Mouse (Mus musculus): ENCODE measurements around the gene Safb. TPM values are rescaled to one million over a fixed set of nuclear protein-coding genes. Genes with fewer than 3 reads are reported as not detected.
A peak's percentile ranks its signal among the peaks of the same experiment; 100 is the strongest.

Safb gene
- total RNA-seq, 2 experiments from 2014 or later: 53.5 to 65.8 TPM

DNA sequence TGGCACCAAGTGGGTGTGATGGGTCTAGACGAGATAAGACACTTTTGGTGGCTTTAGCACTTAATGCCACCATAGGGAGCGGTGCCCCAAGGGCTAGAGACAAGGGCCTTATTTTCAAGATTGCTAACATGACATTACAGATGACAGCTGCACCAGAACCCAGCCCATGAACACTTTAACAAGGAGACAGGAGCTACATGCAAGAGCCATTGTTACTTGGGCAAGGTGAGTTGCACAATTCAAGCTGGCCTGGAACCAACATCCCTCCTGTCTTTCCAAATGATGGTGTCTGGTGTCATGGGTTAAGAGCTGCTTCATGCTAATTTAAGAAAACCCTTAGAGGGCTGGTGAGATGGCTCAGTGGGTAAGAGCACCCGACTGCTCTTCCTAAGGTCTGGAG is 25.2 kb upstream of the Safb start:
- ATAC-seq (ENCODE audit: poor library complexity, severe bottlenecking): no peak

GRCm38 (mm10) chr17:56560131-56560530 is 24.5 kb upstream of the Safb start:
- ATAC-seq (ENCODE audit: poor library complexity, severe bottlenecking): no peak

DNA sequence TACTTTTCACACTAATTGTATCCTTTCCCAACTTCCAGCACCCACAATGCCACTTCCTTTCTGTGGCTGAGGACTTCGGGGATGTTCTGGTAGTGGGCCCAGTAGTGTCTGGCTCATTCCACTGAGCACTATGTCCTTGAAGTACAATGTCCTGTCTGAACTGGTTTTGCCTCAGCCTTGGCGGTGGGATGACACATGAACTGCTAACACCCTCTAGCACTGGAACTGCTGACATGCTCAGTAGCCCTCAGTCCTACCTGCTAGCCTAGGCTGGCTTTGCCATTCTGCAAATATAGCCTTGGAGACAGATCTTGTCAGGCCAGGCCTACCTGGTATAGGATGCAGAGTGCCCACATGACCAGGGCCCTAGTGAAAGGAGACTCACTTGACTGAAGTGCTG is 22.8 kb upstream of the Safb start:
- no peak for ATAC-seq (ENCODE audit: poor library complexity, severe bottlenecking)

DNA sequence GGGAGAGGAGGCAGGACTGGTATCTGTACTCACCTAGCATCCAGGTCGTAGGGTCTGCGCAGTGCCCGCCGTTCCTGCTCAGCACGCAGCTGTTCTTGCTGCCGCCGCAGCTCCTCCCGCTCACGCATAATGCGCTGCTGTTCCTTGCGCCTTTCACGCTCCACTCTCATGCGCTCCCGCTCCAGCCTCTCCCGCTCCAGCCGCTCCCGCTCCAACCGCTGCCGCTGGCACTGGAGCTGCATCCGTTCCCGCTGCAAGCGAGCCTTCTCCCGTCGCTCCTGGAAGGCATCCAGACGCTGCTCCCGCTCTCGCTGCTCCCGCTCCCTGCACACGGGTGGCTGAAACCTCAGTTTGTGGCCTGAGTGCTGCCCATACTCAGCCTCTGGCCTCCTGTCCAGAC is 18.3 kb upstream of the Safb start:
- ATAC-seq (ENCODE audit: poor library complexity, severe bottlenecking): no peak

DNA sequence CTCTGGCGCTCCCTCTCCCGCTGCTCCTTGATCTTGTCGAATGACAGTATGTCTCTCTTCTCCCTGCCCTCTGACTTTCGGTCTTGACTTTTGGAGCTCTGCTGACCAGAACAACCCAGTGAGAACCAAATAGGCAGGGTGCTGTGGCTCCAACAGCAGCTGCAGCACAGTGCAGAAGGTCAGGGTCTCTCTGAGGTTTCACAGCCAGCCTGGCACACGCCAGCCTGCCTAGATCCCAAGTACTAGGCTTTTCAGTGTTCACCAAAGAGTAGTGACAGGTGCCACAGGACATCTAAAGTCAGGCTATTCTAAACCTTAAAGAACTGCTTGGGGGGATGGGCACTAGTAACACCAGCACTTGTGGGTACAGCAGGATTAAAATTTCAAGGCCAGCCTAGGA is 17.7 kb upstream of the Safb start:
- no peak for ATAC-seq (ENCODE audit: poor library complexity, severe bottlenecking)

DNA sequence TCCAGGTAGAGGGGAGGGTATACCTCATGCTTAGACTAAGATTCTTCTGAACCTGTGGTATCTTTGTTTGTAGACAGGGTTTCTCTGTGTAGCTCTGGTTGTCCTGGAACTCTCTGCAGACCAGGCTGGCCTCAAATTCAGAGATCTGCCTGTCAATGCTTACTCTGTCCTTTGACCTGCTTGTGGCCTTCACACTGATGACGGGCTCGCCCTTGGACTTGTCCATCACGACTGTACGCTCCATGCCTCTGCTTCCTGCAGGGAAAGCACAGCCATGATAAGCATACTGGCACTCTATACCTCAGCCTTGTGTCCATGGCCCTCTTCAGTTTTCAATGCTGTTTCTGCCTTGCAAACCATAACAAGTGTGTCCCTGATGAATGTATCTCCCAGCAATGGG is 17.3 kb upstream of the Safb start:
- ATAC-seq (ENCODE audit: poor library complexity, severe bottlenecking): no peak

GRCm38 (mm10) chr17:56570287-56570686 is 14.3 kb upstream of the Safb start:
- ATAC-seq (ENCODE audit: poor library complexity, severe bottlenecking): no peak

DNA sequence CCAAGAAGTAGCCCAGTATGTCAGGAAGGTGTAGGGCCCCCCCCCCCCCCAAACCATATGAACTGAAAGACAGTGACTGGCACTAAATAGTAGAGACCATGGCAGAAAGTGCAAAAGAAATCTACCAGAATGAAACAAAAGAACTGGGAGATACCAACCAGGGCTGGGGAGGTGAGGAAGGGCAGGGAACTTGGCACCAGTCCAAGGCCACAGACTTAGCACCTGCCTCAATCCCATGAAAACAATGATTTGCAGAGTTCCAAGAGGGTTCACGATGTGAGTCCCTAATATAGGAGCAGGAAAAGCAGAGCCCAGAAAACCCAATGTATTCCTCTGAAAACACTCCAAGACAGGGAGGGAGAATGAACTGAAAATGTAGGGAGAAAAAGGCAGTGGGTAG is 12.5 kb upstream of the Safb start:
- ATAC-seq (ENCODE audit: poor library complexity, severe bottlenecking): no peak

DNA sequence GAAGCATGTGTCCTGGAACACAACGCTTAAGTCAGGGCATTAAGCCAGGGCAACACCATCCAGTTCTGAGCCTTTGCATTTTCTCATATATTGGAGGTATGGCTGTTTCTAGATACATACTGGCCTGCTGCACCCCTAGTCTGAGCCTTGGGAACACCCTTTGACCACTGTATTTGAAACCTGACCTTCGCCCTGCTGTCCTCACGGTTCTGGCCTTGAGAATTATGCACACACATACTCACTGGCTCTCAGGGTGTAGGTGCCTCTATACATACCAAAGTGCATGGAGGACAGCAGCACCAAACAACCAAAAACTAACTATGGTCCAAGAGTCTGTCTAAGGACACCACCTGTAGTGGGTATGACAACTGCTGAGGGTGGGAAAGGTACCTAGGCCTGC is 11.7 kb upstream of the Safb start:
- no peak for ATAC-seq (ENCODE audit: poor library complexity, severe bottlenecking)

GRCm38 (mm10) chr17:56583071-56583470 is 1.6 kb upstream of the Safb start:
- peak; percentile 16; the same call in 1 of the 2 replicates for ATAC-seq (ENCODE audit: poor library complexity, severe bottlenecking)

- ATAC-seq (ENCODE audit: poor library complexity, severe bottlenecking): peak; percentile 3; the same call in 1 of the 2 replicates
Observed at GRCm38 (mm10) chr17:56583611-56584256, 891 bp upstream of the Safb start.

- ATAC-seq (ENCODE audit: poor library complexity, severe bottlenecking): peak; percentile 44
Observed at GRCm38 (mm10) chr17:56585171-56585821, 671 bp downstream of the Safb start.

- no peak for ATAC-seq (ENCODE audit: poor library complexity, severe bottlenecking)
Observed at GRCm38 (mm10) chr17:56587773-56588172, 3.1 kb downstream of the Safb start.

- no peak for ATAC-seq (ENCODE audit: poor library complexity, severe bottlenecking)
Observed at GRCm38 (mm10) chr17:56588921-56589320, 4.3 kb downstream of the Safb start.

GRCm38 (mm10) chr17:56592553-56592952 is 7.9 kb downstream of the Safb start:
- no peak for ATAC-seq (ENCODE audit: poor library complexity, severe bottlenecking)

GRCm38 (mm10) chr17:56593527-56594271 is 9.1 kb downstream of the Safb start:
- ATAC-seq (ENCODE audit: poor library complexity, severe bottlenecking): no peak

- ATAC-seq (ENCODE audit: poor library complexity, severe bottlenecking): no peak
Observed at GRCm38 (mm10) chr17:56603186-56604069, 18.8 kb downstream of the Safb start.

GRCm38 (mm10) chr17:56604070-56604380 is 19.4 kb downstream of the Safb start:
- ATAC-seq (ENCODE audit: poor library complexity, severe bottlenecking): no peak

DNA sequence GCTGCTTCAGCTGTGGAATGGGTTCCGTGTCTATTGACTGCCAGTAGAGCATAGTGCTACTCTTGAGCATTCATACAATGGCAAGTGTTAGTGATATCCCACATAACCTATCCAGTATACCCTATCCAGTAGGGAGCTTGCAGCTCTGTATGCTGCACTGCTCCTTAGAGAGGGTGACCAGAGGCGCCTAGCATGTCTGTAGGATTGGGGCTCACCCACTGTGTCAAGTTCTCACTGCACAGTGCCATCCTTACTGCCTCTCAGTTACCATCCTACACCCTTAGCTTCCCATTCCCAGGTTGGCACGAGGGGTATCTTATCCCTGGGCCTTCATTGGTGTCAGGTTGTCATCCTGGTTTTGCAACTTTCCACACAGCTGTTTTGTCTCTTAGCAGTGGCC is 19.8 kb downstream of the Safb start:
- no peak for ATAC-seq (ENCODE audit: poor library complexity, severe bottlenecking)

DNA sequence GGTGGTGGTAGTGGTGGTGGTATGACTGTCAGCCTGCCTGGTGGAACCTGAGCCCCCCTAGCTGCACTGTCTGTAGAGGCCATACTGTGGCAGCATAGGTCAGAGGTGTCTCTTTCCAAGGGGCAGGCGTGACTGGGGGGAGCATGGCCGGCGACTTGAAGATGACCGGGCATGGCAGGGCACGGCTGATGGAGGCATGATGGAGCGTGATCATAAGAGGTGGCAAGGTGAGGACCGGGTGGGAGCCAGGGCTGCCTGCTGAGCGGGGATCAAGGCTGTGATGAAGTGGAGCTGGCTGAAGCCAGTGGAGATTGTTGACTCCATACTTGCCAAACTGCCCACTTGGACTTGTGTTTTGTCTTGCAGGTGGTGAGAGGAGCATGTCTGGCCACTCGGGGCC is 20.8 kb downstream of the Safb start:
- no peak for ATAC-seq (ENCODE audit: poor library complexity, severe bottlenecking)

DNA sequence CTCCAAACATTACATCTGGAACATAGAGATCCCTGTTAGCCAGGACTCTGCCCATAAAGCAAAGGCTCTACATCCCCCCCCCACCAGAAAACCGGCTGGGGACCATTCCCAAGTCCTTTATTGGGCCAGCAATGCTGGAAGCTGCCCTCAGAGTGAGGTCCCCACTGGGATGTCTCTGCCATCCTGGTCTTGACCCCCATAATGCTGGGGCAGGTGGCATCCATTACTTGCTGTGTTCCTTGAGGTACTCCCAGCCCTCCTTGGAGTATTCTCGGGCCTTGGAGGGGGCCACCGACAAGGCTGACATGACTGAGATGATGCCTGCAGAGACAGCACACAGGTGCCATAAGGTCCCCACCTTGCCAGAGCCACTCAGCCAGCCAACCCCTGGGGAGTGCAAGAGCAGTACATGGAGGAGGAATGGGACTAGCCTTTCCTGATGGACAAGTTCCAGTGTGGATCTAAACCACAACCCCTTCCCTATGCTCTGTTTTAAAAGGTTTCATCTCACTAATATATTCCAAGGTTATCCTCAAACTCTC is 23.0 kb downstream of the Safb start:
- no peak for ATAC-seq (ENCODE audit: poor library complexity, severe bottlenecking)
